Mouse (Mus musculus): ENCODE measurements at regions not wholly inside any gene's neighbourhood (a gene's known extent, or its start where the extent isn't known, plus 50 kb on each side); places are given as distances from the start of the nearest gene placed in this dataset. TPM values are rescaled to one million over a fixed set of nuclear protein-coding genes. Genes with fewer than 3 reads are reported as not detected.

- Histone ChIP-seq H3K4me3 (no peak overlapping the region), H3K27me3 (no peaks in the 10 kb centered on the region), H3K9ac (no peak overlapping the region), H3K9me3 (no peaks in the 10 kb centered on the region), H3K4me2 (no peak overlapping the region), H3K36me3 (no peaks in the 10 kb centered on the region), H3K4me1 (no peaks in the 10 kb centered on the region), H3K27ac (no peak overlapping the region)
- ATAC-seq (ENCODE audit: borderline replicate concordance, extremely low read depth, low FRiP score, low TSS enrichment), result no peak
- WGBS, result 36% methylated on average over 5 of the region's 5 CpGs
Observed at GRCm38 (mm10) chr1:46965996-46966916, 73.6 kb upstream of the Slc39a10 start.

GRCm38 (mm10) chr1:46963973-46964727 lies 71.5 kb upstream of the Slc39a10 start:
- H3K9ac ChIP-seq, result no peak overlapping the region
- WGBS, result 75% methylated on average over 5 of the region's 5 CpGs
- no peaks in the 10 kb centered on the region for H3K27me3 ChIP-seq
- H3K27ac ChIP-seq, result no peak overlapping the region
- no peaks in the 10 kb centered on the region for H3K4me1 ChIP-seq
- H3K4me3 ChIP-seq, result no peak overlapping the region
- H3K9me3 ChIP-seq, result no peaks in the 10 kb centered on the region
- H3K36me3 ChIP-seq, result no peaks in the 10 kb centered on the region
- H3K4me2 ChIP-seq, result no peak overlapping the region
- ATAC-seq (ENCODE audit: borderline replicate concordance, extremely low read depth, low FRiP score, low TSS enrichment), result no peak

Small RNA genes lying in the stretch of these regions (microRNA-seq; reads per million reads assigned to microRNA genes)
- not detected for gene Mir6350
